Mouse (Mus musculus) liver, adult 2 months (tissue): Measurements from ENCODE around the gene Mdh2.

Experiments used
- CTCF ChIP-seq: fragments of 200-500 bp; IDR thresholded peaks from 2 replicates; pipeline ENCODE4 v1.5.1; 2011; ENCODE audit warnings: low read depth, low read length, control low read depth
- POLR2A ChIP-seq: fragments of 200-500 bp; IDR thresholded peaks from 2 replicates; pipeline ENCODE4 v1.6.1; 2011; ENCODE audit warnings: low read length, control low read depth; ENCODE audit not compliant: insufficient read depth; ENCODE audit errors: extremely low read depth

DNA sequence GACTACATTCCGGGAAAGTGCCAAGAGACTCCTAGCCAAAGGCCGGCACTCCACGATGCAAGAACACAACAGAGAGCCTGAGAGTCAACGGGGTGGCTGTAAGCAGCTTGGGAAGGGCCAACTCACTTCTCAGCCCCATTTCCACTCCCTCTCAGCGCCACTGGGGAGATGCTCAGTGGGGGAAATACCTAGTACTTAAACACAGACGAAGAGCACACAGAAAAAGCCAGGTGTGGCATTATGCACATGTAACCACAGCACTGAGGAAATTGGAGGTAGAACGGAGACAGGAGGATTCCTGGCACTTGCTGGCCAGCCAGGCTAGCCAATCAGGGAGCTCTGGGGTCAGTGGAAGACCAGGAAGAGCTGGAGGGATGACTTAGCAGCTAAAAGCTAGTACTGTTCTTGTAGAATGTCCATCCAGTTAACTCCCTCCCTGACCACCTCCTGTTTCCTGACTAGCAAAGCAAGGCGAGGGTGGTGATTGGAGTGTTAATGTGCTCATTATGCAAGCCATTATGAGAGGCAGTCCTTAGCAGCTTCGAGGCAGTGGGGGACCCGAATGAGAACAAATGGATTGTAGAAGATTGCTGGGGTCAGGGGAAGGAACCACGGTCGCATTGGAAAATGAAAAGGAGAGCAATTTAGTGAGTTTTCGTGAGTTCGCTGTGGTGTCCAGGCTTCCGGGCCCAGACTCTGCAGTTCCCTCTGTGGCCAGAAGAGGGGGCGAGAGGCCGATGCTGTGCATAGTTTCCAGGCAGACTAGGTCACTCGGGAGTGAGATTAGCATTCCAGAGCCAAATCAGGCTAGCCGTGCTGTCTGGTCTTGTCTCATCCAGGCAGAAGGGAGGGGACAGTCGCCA is 15.9 kb downstream of the Mdh2 start:
- TF ChIP-seq CTCF (peak; percentile 99), POLR2A (no peak)
